In genomic region chr13:60744078-60744460, GRCm38 (mm10) we compare ENCODE assay signal across 8 mouse cellular contexts. TPM values are rescaled to one million over a fixed set of nuclear protein-coding genes. Genes with fewer than 3 reads are reported as not detected.
DNase-seq lines count a peak whose midpoint lies in the region; ATAC-seq and TF ChIP-seq lines count a peak whose summit lies in the region.

No protein-coding gene starts in this region.

- no peak overlapping the region for H3K27ac ChIP-seq in embryonic fibroblast, embryonic 13.5 days (ENCODE audit: insufficient read depth, low read length)
- H3K27ac ChIP-seq in kidney, adult 2 months (ENCODE audit: insufficient read depth, low read depth, low read length): no peak overlapping the region
- no peak overlapping the region for H3K27ac ChIP-seq in limb, embryonic 14.5 days (replicated peaks; ENCODE audit: low read depth, low read length)
- no peak overlapping the region for H3K27ac ChIP-seq in midbrain, embryonic 16.5 days (ENCODE audit: low read length)
- no peak overlapping the region for H3K27ac ChIP-seq in spleen, adult 2 months (ENCODE audit: insufficient read depth, low read length)

- no peak overlapping the region for H3K4me3 ChIP-seq in embryonic fibroblast, embryonic 13.5 days (ENCODE audit: insufficient read depth, low read length)
- H3K4me3 ChIP-seq in kidney, adult 2 months (ENCODE audit: insufficient read depth, low read depth, low read length): no peak overlapping the region
- H3K4me3 ChIP-seq in limb, embryonic 14.5 days (replicated peaks; ENCODE audit: low read length): no peak overlapping the region
- no peak overlapping the region for H3K4me3 ChIP-seq in midbrain, embryonic 16.5 days (ENCODE audit: low read depth, low read length)
- no peak overlapping the region for H3K4me3 ChIP-seq in spleen, adult 2 months (ENCODE audit: extremely low read depth, insufficient read depth, insufficient read length)

- H3K36me3 ChIP-seq in kidney, adult 2 months (ENCODE audit: control insufficient read depth, insufficient read depth, low read length): peaks cover 1% of the 10 kb centered on the region; the same call in 1 of the 2 replicates
- peaks cover 26% of the 10 kb centered on the region for H3K36me3 ChIP-seq in limb, embryonic 14.5 days (ENCODE audit: control insufficient read depth, insufficient read depth, low read length)
- H3K36me3 ChIP-seq in midbrain, embryonic 16.5 days (ENCODE audit: control insufficient read depth, insufficient read depth, low read length): peaks cover 19% of the 10 kb centered on the region
- no peaks in the 10 kb centered on the region for H3K36me3 ChIP-seq in spleen, adult 2 months (ENCODE audit: control insufficient read depth, insufficient read depth, low read length)

- peak; percentile 83 for DNase-seq in 416B (ENCODE audit: low read depth)
- DNase-seq in adrenal gland, postnatal 4 days (ENCODE audit: low spot score in 2 of 2): peak; percentile 68
- peak; percentile 66 to 78 for DNase-seq in heart, adult 9 months (ENCODE audit: low spot score in 2 of 2)
- peak; percentile 80 for DNase-seq in kidney, adult 2 months
- peak; percentile 75 for DNase-seq in limb, embryonic 14.5 days (ENCODE audit: low spot score)
- peak; percentile 11 to 69 for DNase-seq in spleen, adult 2 months (ENCODE audit: low read depth in 1 of 2, low spot score in 2 of 2)

- no peak for TF ChIP-seq POLR2A in embryonic fibroblast, embryonic 13.5 days (IDR thresholded peaks at IDR 0.05; ENCODE audit: low read depth, low read length)
- TF ChIP-seq POLR2A in kidney, adult 2 months (IDR thresholded peaks at IDR 0.05; ENCODE audit: low read depth, low read length): no peak
- no peak for TF ChIP-seq POLR2A in limb, embryonic 14.5 days (IDR thresholded peaks at IDR 0.05; ENCODE audit: borderline replicate concordance, extremely low read depth, insufficient read depth, insufficient read length)
- TF ChIP-seq POLR2A in spleen, adult 2 months (IDR thresholded peaks at IDR 0.05; ENCODE audit: low read depth, low read length): no peak

- peak; percentile 90 for TF ChIP-seq CTCF in embryonic fibroblast, embryonic 13.5 days (IDR thresholded peaks at IDR 0.05; ENCODE audit: borderline replicate concordance, insufficient read depth, low read length)
- TF ChIP-seq CTCF in kidney, adult 2 months (conservative IDR thresholded peaks at IDR 0.05; ENCODE audit: insufficient read depth, insufficient read length, low read depth, low read length): peak; percentile 93
- TF ChIP-seq CTCF in spleen, adult 2 months (IDR thresholded peaks at IDR 0.05; ENCODE audit: extremely low read depth, insufficient read depth, insufficient read length, insufficient replicate concordance): peak; percentile 71; the same call in 1 of the 2 replicates

- H3K9me3 ChIP-seq in limb, embryonic 14.5 days (ENCODE audit: control insufficient read depth, low read length): no peaks in the 10 kb centered on the region
- H3K9me3 ChIP-seq in midbrain, embryonic 16.5 days (replicated peaks; ENCODE audit: control insufficient read depth, low read length, poor library complexity, severe bottlenecking): no peaks in the 10 kb centered on the region

- H3K9ac ChIP-seq in limb, embryonic 14.5 days (ENCODE audit: low read depth, low read length, severe bottlenecking): no peak overlapping the region
- no peak overlapping the region for H3K9ac ChIP-seq in midbrain, embryonic 16.5 days (ENCODE audit: low read depth, low read length)

- no peaks in the 10 kb centered on the region for H3K4me1 ChIP-seq in embryonic fibroblast, embryonic 13.5 days (ENCODE audit: control insufficient read depth, insufficient read depth, low read length)
- no peaks in the 10 kb centered on the region for H3K4me1 ChIP-seq in kidney, adult 2 months (ENCODE audit: control insufficient read depth, insufficient read depth, low read length)
- H3K4me1 ChIP-seq in limb, embryonic 14.5 days (ENCODE audit: control insufficient read depth, insufficient read depth, low read length): peaks cover 2% of the 10 kb centered on the region; the same call in 1 of the 2 replicates
- H3K4me1 ChIP-seq in midbrain, embryonic 16.5 days (ENCODE audit: control insufficient read depth, insufficient read depth, low read length): no peaks in the 10 kb centered on the region
- no peaks in the 10 kb centered on the region for H3K4me1 ChIP-seq in spleen, adult 2 months (ENCODE audit: control insufficient read depth, insufficient read depth, insufficient read length)

- ATAC-seq in limb, embryonic 14.5 days (ENCODE audit: low FRiP score, low read depth): peak; percentile 66; the same call in 1 of the 2 replicates
- peak; percentile 68 for ATAC-seq in midbrain, embryonic 16.5 days

- no peaks in the 10 kb centered on the region for H3K27me3 ChIP-seq in kidney, adult 2 months (replicated peaks; ENCODE audit: control insufficient read depth, insufficient read depth, low read length)
- H3K27me3 ChIP-seq in limb, embryonic 14.5 days (ENCODE audit: control insufficient read depth, insufficient read depth, low read length): no peaks in the 10 kb centered on the region
- H3K27me3 ChIP-seq in midbrain, embryonic 16.5 days (ENCODE audit: control insufficient read depth, insufficient read depth, low read depth, low read length): no peaks in the 10 kb centered on the region
- H3K27me3 ChIP-seq in spleen, adult 2 months (ENCODE audit: control insufficient read depth, insufficient read depth, low read length): no peaks in the 10 kb centered on the region

- H3K4me2 ChIP-seq in limb, embryonic 14.5 days (replicated peaks; ENCODE audit: low read depth, low read length, severe bottlenecking): no peak overlapping the region
- H3K4me2 ChIP-seq in midbrain, embryonic 16.5 days (ENCODE audit: low read length): no peak overlapping the region

- 21% methylated on average over 7 of the region's 7 CpGs for whole genome bisulfite sequencing in kidney, adult 2 months
- 33% methylated on average over 7 of the region's 7 CpGs for WGBS in limb, embryonic 14.5 days
- WGBS in midbrain, embryonic 16.5 days: 31% methylated on average over 7 of the region's 7 CpGs
- 26% methylated on average over 7 of the region's 7 CpGs for WGBS in spleen, adult 2 months

RNA-seq across cellular contexts. Expression of gene BC051665, which starts 42.1 kb away (rescaled TPM):
- total RNA-seq in adrenal gland, postnatal 4 days (2021): not detected
- polyA plus RNA-seq in embryonic fibroblast, embryonic 13.5 days (2011; ENCODE audit: insufficient read length, low read depth, missing spikeins): not detected in 2 replicates
- not detected in 2 replicates for polyA plus RNA-seq in kidney, adult 2 months (2012; rRNA removed)
- not detected in 2 replicates for polyA plus RNA-seq in limb, embryonic 14.5 days (2012; rRNA removed)
- not detected in 2 replicates for polyA plus RNA-seq in limb, embryonic 14.5 days (2014; fragmentation: Nextera tagmentation; extraction: Ambion mirVana)
- polyA plus RNA-seq in midbrain, embryonic 16.5 days (2015; fragmentation: Nextera tagmentation; extraction: Ambion mirVana): not detected in 2 replicates
- not detected in 2 replicates for polyA plus RNA-seq in spleen, adult 2 months (2012; rRNA removed)

RNA-seq across cellular contexts. Expression of gene Ctsll3, which starts 58.6 kb away (rescaled TPM):
- not detected for total RNA-seq in adrenal gland, postnatal 4 days (2021)
- not detected in 2 replicates for polyA plus RNA-seq in embryonic fibroblast, embryonic 13.5 days (2011; ENCODE audit: insufficient read length, low read depth, missing spikeins)
- not detected in 2 replicates for polyA plus RNA-seq in kidney, adult 2 months (2012; rRNA removed)
- not detected in 2 replicates for polyA plus RNA-seq in limb, embryonic 14.5 days (2012; rRNA removed)
- 0.45 TPM in 1 of 2 replicates, not detected in the other for polyA plus RNA-seq in limb, embryonic 14.5 days (2014; fragmentation: Nextera tagmentation; extraction: Ambion mirVana)
- not detected in 2 replicates for polyA plus RNA-seq in midbrain, embryonic 16.5 days (2015; fragmentation: Nextera tagmentation; extraction: Ambion mirVana)
- not detected in 2 replicates for polyA plus RNA-seq in spleen, adult 2 months (2012; rRNA removed)
